Mouse (Mus musculus) kidney, adult 2 months (tissue): ENCODE data around the gene Pxdn.

Experiments
- CTCF ChIP-seq: fragments of 200-500 bp; conservative IDR thresholded peaks from 2 replicates; pipeline ENCODE4 v1.5.1; 2011; ENCODE audit warnings: low read depth, mild to moderate bottlenecking, control low read depth, low read length, moderate library complexity, mixed read lengths; ENCODE audit not compliant: insufficient read depth, insufficient read length
- POLR2A ChIP-seq: fragments of 200-500 bp; IDR thresholded peaks from one replicate; pipeline ENCODE4 v1.6.1; 2011; ENCODE audit warnings: low read depth, low read length, control low read depth

DNA sequence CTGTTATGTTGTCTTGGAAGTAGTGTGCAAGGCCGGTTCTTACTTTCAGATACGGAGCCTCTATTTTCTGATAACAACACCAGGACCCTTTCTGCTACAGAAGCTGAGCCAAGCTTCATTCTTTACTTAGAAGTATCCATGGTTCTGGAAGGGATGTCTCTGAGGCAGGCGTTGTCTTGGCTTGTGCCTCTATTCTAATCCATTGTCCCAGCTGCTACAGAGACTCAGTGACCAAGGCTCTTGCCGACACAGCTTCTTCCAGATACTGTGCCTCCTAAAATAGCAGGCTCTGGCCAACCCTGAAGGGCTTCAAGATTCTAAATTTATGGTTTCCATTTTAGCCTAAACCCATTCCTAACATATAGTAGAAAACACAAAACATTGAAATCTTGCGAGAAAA, 71.3 kb downstream of the Pxdn start:
- TF ChIP-seq CTCF (no peak), POLR2A (no peak)
